Comparison of ENCODE assay signal across 20 mouse cellular contexts in genomic region chr3:52415361-52415760, GRCm38 (mm10).
DNase-seq lines count a peak whose midpoint lies in the region; ATAC-seq and TF ChIP-seq lines count a peak whose summit lies in the region.
"Had no signal": no experiment of that assay in that cellular context is flagged by ENCODE, and none has a peak within 500 bp of the region (broad histone marks: within the 10 kb centered on the region; RNA-seq: fewer than 3 reads in every experiment).

No protein-coding gene starts in this region.

- TF ChIP-seq POLR2A in kidney, adult 2 months (IDR thresholded peaks at IDR 0.05; ENCODE audit: low read depth, low read length): no peak
- no peak for TF ChIP-seq POLR2A in limb, embryonic 14.5 days (IDR thresholded peaks at IDR 0.05; ENCODE audit: borderline replicate concordance, extremely low read depth, insufficient read depth, insufficient read length)

- H3K27me3 ChIP-seq in liver, postnatal 0 days (ENCODE audit: insufficient read depth, low read length): no peaks in the 10 kb centered on the region
- no peaks in the 10 kb centered on the region for H3K27me3 ChIP-seq in kidney, adult 2 months (replicated peaks; ENCODE audit: control insufficient read depth, insufficient read depth, low read length)
- H3K27me3 ChIP-seq in kidney, postnatal 0 days (ENCODE audit: insufficient read depth, low read length): no peaks in the 10 kb centered on the region
- no peaks in the 10 kb centered on the region for H3K27me3 ChIP-seq in limb, embryonic 14.5 days (ENCODE audit: control insufficient read depth, insufficient read depth, low read length)
- H3K27me3 ChIP-seq: embryonic facial prominence, embryonic 15.5 days; heart, embryonic 13.5 days; hindbrain, embryonic 15.5 days; intestine, embryonic 15.5 days; liver, embryonic 13.5 days; stomach, embryonic 15.5 days had no signal

- TF ChIP-seq EP300 in liver, postnatal 0 days (IDR thresholded peaks at IDR 0.05; ENCODE audit: low read depth): no peak

- H3K27ac ChIP-seq in liver, postnatal 0 days (ENCODE audit: low read depth): no peak overlapping the region
- peak overlapping the region; percentile 29; the same call in 1 of the 2 replicates for H3K27ac ChIP-seq in kidney, adult 2 months (ENCODE audit: insufficient read depth, low read depth, low read length)
- no peak overlapping the region for H3K27ac ChIP-seq in kidney, postnatal 0 days
- H3K27ac ChIP-seq in limb, embryonic 14.5 days (replicated peaks; ENCODE audit: low read depth, low read length): no peak overlapping the region
- H3K27ac ChIP-seq: embryonic facial prominence, embryonic 15.5 days; forebrain, embryonic 10.5 days; heart, embryonic 13.5 days; hindbrain, embryonic 15.5 days; intestine, embryonic 15.5 days; liver, embryonic 13.5 days; stomach, embryonic 15.5 days had no signal

- H3K9me3 ChIP-seq in liver, postnatal 0 days (ENCODE audit: low read length): no peaks in the 10 kb centered on the region
- H3K9me3 ChIP-seq in kidney, postnatal 0 days (replicated peaks; ENCODE audit: low read length): no peaks in the 10 kb centered on the region
- 0 out of 2 replicates have a peak, but pooled peaks cover 4% of the 10 kb centered on the region for H3K9me3 ChIP-seq in limb, embryonic 14.5 days (ENCODE audit: control insufficient read depth, low read length)
- H3K9me3 ChIP-seq: embryonic facial prominence, embryonic 15.5 days; forebrain, embryonic 10.5 days; hindbrain, embryonic 15.5 days; intestine, embryonic 15.5 days; liver, embryonic 13.5 days; stomach, embryonic 15.5 days had no signal

- no peak overlapping the region for H3K4me2 ChIP-seq in liver, postnatal 0 days (ENCODE audit: low read depth, low read length)
- H3K4me2 ChIP-seq in kidney, postnatal 0 days (ENCODE audit: low read length): no peak overlapping the region
- H3K4me2 ChIP-seq in limb, embryonic 14.5 days (replicated peaks; ENCODE audit: low read depth, low read length, severe bottlenecking): peak overlapping the region; percentile 17; the same call in 1 of the 2 replicates
- H3K4me2 ChIP-seq: embryonic facial prominence, embryonic 15.5 days; heart, embryonic 13.5 days; hindbrain, embryonic 15.5 days; intestine, embryonic 15.5 days; liver, embryonic 13.5 days; stomach, embryonic 15.5 days had no signal

- H3K4me3 ChIP-seq in liver, postnatal 0 days (ENCODE audit: low read depth, low read length): no peak overlapping the region
- no peak overlapping the region for H3K4me3 ChIP-seq in kidney, adult 2 months (ENCODE audit: insufficient read depth, low read depth, low read length)
- H3K4me3 ChIP-seq in kidney, postnatal 0 days (replicated peaks; ENCODE audit: low read depth, low read length): no peak overlapping the region
- H3K4me3 ChIP-seq in limb, embryonic 14.5 days (replicated peaks; ENCODE audit: low read length): no peak overlapping the region
- H3K4me3 ChIP-seq: embryonic facial prominence, embryonic 15.5 days; forebrain, embryonic 10.5 days; heart, embryonic 13.5 days; hindbrain, embryonic 15.5 days; intestine, embryonic 15.5 days; liver, embryonic 13.5 days; stomach, embryonic 15.5 days had no signal

- DNase-seq in liver, postnatal 0 days: no peak
- no peak for DNase-seq in liver
- DNase-seq in kidney, adult 2 months: peak; percentile 74
- DNase-seq in kidney, postnatal 0 days (ENCODE audit: low spot score): peak; percentile 73
- DNase-seq in limb, embryonic 14.5 days (ENCODE audit: low spot score): no peak
- DNase-seq in frontal cortex, postnatal 25 days (ENCODE audit: low spot score in 2 of 2): no peak
- DNase-seq in cerebellum, postnatal 4 days (ENCODE audit: low spot score in 2 of 2): no peak
- DNase-seq: cerebellum, adult 11 months; cerebellum, postnatal 25 days; gastrocnemius, postnatal 10 days; liver, embryonic 13.5 days; lung, postnatal 10 days; right cerebral cortex, postnatal 25 days; thymus, adult 18-20 months had no signal

- no peak overlapping the region for H3K9ac ChIP-seq in liver, postnatal 0 days (replicated peaks)
- no peak overlapping the region for H3K9ac ChIP-seq in kidney, postnatal 0 days (ENCODE audit: low read depth, low read length)
- no peak overlapping the region for H3K9ac ChIP-seq in limb, embryonic 14.5 days (ENCODE audit: low read depth, low read length, severe bottlenecking)
- H3K9ac ChIP-seq: embryonic facial prominence, embryonic 15.5 days; heart, embryonic 13.5 days; hindbrain, embryonic 15.5 days; intestine, embryonic 15.5 days; liver, embryonic 13.5 days; stomach, embryonic 15.5 days had no signal

- 23% methylated on average over 6 of the region's 6 CpGs for WGBS in liver, postnatal 0 days (ENCODE audit: insufficient replicate concordance)
- WGBS in kidney, adult 2 months: 33% methylated on average over 6 of the region's 6 CpGs
- WGBS in kidney, postnatal 0 days: 19% methylated on average over 6 of the region's 6 CpGs
- WGBS in limb, embryonic 14.5 days: 9% methylated on average over 6 of the region's 6 CpGs

- peaks cover 6% of the 10 kb centered on the region for H3K4me1 ChIP-seq in liver, postnatal 0 days (ENCODE audit: insufficient read depth)
- H3K4me1 ChIP-seq in kidney, adult 2 months (ENCODE audit: control insufficient read depth, insufficient read depth, low read length): no peaks in the 10 kb centered on the region
- peaks cover 8% of the 10 kb centered on the region; the same call in 1 of the 2 replicates for H3K4me1 ChIP-seq in kidney, postnatal 0 days (replicated peaks; ENCODE audit: insufficient read depth, low read length)
- peaks cover 36% of the 10 kb centered on the region for H3K4me1 ChIP-seq in limb, embryonic 14.5 days (ENCODE audit: control insufficient read depth, insufficient read depth, low read length)

- TF ChIP-seq CTCF in liver, postnatal 0 days (IDR thresholded peaks at IDR 0.05; ENCODE audit: low read depth): no peak
- no peak for TF ChIP-seq CTCF in kidney, adult 2 months (conservative IDR thresholded peaks at IDR 0.05; ENCODE audit: insufficient read depth, insufficient read length, low read depth, low read length)
- no peak for TF ChIP-seq CTCF in kidney, postnatal 0 days (IDR thresholded peaks at IDR 0.05; ENCODE audit: low read depth)

- no peaks in the 10 kb centered on the region for H3K36me3 ChIP-seq in liver, postnatal 0 days (replicated peaks; ENCODE audit: insufficient read depth, low read length)
- no peaks in the 10 kb centered on the region for H3K36me3 ChIP-seq in kidney, adult 2 months (ENCODE audit: control insufficient read depth, insufficient read depth, low read length)
- H3K36me3 ChIP-seq in kidney, postnatal 0 days (ENCODE audit: insufficient read depth, low read length): no peaks in the 10 kb centered on the region
- H3K36me3 ChIP-seq in limb, embryonic 14.5 days (ENCODE audit: control insufficient read depth, insufficient read depth, low read length): no peaks in the 10 kb centered on the region
- H3K36me3 ChIP-seq: embryonic facial prominence, embryonic 15.5 days; forebrain, embryonic 10.5 days; heart, embryonic 13.5 days; hindbrain, embryonic 15.5 days; intestine, embryonic 15.5 days; liver, embryonic 13.5 days; stomach, embryonic 15.5 days had no signal

- ATAC-seq in liver, postnatal 0 days: 0 out of 2 replicates have a peak, but pooled peaks have one; percentile 36
- ATAC-seq in kidney, postnatal 0 days (replicated peaks; ENCODE audit: low FRiP score, low read depth): no peak
- ATAC-seq in limb, embryonic 14.5 days (ENCODE audit: low FRiP score, low read depth): no peak
- ATAC-seq: intestine, embryonic 15.5 days had no signal

Comparison
In these comparisons a context has a peak if more than half of its experiments do, and no peak if none do; other contexts are left out.
1. DNase-seq: peak in kidney, adult 2 months (single experiment) and kidney, postnatal 0 days (single experiment); none in liver, postnatal 0 days (single experiment), liver (single experiment), limb, embryonic 14.5 days (single experiment), frontal cortex, postnatal 25 days (0 of 2) and cerebellum, postnatal 4 days (0 of 2).